Mouse (Mus musculus) MEL (cell line): Measurements from ENCODE around the gene Lonp2. TPM values are rescaled to one million over a fixed set of nuclear protein-coding genes. Genes with fewer than 3 reads are reported as not detected.
A peak's percentile ranks its signal among the peaks of the same experiment; 100 is the strongest.

ENCODE experiments used
- DNase-seq: peaks from one replicate; pipeline ENCODE4 v3.0.0; 2011; ENCODE audit warnings: low read depth, low spot score
- H3K27ac ChIP-seq: 2 replicates; pipeline ENCODE4 v1.5.1; 2012; ENCODE audit warnings: low read depth, mild to moderate bottlenecking, control low read depth, low read length, moderate library complexity; ENCODE audit not compliant: control insufficient read depth
- H3K27me3 ChIP-seq, 2 experiments: fragments of 150-350 bp in 1 of 2; sonication (generic) in 1 of 2; 2 replicates each; pipeline ENCODE4 v1.6.1; 2012; ENCODE audit warnings: low read length in 2 of 2, mild to moderate bottlenecking in 2 of 2, improper control_type of control experiment in 1 of 2, moderate library complexity in 1 of 2; ENCODE audit not compliant: insufficient read depth in 2 of 2, control insufficient read depth in 1 of 2
- H3K36me3 ChIP-seq, 2 experiments: 2 replicates each; pipeline ENCODE4 v1.6.1; 2012 to 2014; ENCODE audit warnings: low read length in 2 of 2, improper control_type of control experiment in 1 of 2, inconsistent platforms in 1 of 2, mild to moderate bottlenecking in 1 of 2; ENCODE audit not compliant: insufficient read depth in 2 of 2, control insufficient read depth in 1 of 2
- H3K4me1 ChIP-seq, 2 experiments: fragments of 150-350 bp in 1 of 2; sonication (generic) in 1 of 2; 2 replicates each; pipeline ENCODE4 v1.6.1; 2012; ENCODE audit warnings: low read length in 2 of 2, improper control_type of control experiment in 1 of 2, mild to moderate bottlenecking in 1 of 2; ENCODE audit not compliant: insufficient read depth in 2 of 2, control insufficient read depth in 1 of 2
- H3K4me3 ChIP-seq, 2 experiments: fragments of 150-350 bp in 1 of 2; sonication (generic) in 1 of 2; 2 replicates each; pipeline ENCODE4 v1.5.1; 2012; ENCODE audit warnings: low read depth in 2 of 2, low read length in 2 of 2, mild to moderate bottlenecking in 2 of 2, moderate library complexity in 2 of 2, control low read depth in 1 of 2, improper control_type of control experiment in 1 of 2; ENCODE audit not compliant: control insufficient read depth in 1 of 2, insufficient read depth in 1 of 2
- H3K79me2 ChIP-seq: 2 replicates; pipeline ENCODE4 v1.6.1; 2012; ENCODE audit warnings: mild to moderate bottlenecking, low read length, moderate library complexity; ENCODE audit not compliant: control insufficient read depth, poor library complexity, insufficient read depth
- H3K9ac ChIP-seq: 2 replicates; pipeline ENCODE4 v1.6.1; 2012; ENCODE audit warnings: low read depth, mild to moderate bottlenecking, control low read depth, low read length, moderate library complexity; ENCODE audit not compliant: control insufficient read depth, poor library complexity, severe bottlenecking
- H3K9me3 ChIP-seq: fragments of 150-350 bp; sonication (generic); replicated peaks from 2 replicates; pipeline ENCODE4 v1.6.1; 2012; ENCODE audit warnings: mild to moderate bottlenecking, low read length, improper control_type of control experiment, moderate library complexity; ENCODE audit not compliant: insufficient read depth
- CTCF ChIP-seq, 3 experiments: IDR thresholded peaks in 2 of 3; conservative IDR thresholded peaks in 1 of 3; 2 replicates each; pipeline ENCODE4 v1.5.1; 2011 to 2012; ENCODE audit warnings: low read length in 3 of 3, low read depth in 2 of 3, mild to moderate bottlenecking in 2 of 3, improper control_type of control experiment in 1 of 3, inconsistent platforms in 1 of 3, mixed read lengths in 1 of 3, moderate library complexity in 1 of 3; ENCODE audit not compliant: control insufficient read depth in 1 of 3, insufficient read depth in 1 of 3, poor library complexity in 1 of 3, severe bottlenecking in 1 of 3
- ELF1 ChIP-seq: IDR thresholded peaks from 2 replicates; pipeline ENCODE4 v1.6.1; 2014; ENCODE audit warnings: low read depth, mild to moderate bottlenecking, inconsistent platforms, low read length, improper control_type of control experiment, moderate library complexity
- ETS1 ChIP-seq: IDR thresholded peaks from 2 replicates; pipeline ENCODE4 v1.6.1; 2012; ENCODE audit warnings: low read depth, mild to moderate bottlenecking, inconsistent platforms, low read length, improper control_type of control experiment, moderate library complexity
- GABPA ChIP-seq: IDR thresholded peaks from 2 replicates; pipeline ENCODE4 v1.6.1; 2012; ENCODE audit warnings: low read depth, mild to moderate bottlenecking, inconsistent platforms, low read length, improper control_type of control experiment, moderate library complexity
- GATA1 ChIP-seq: IDR thresholded peaks from 2 replicates; pipeline ENCODE4 v1.6.1; 2011; ENCODE audit warnings: low read depth, low read length, improper control_type of control experiment
- HCFC1 ChIP-seq: IDR thresholded peaks from 2 replicates; pipeline ENCODE4 v1.6.1; 2012; ENCODE audit warnings: low read depth, mild to moderate bottlenecking, inconsistent platforms, low read length, improper control_type of control experiment, moderate library complexity
- JUND ChIP-seq: IDR thresholded peaks from 2 replicates; pipeline ENCODE4 v1.6.1; 2011; ENCODE audit warnings: low read depth, mild to moderate bottlenecking, improper control_type of control experiment, low read length
- KAT2A ChIP-seq: conservative IDR thresholded peaks from 2 replicates; pipeline ENCODE4 v1.6.1; 2012; ENCODE audit warnings: low read depth, low read length, improper control_type of control experiment, inconsistent platforms
- MAX ChIP-seq: IDR thresholded peaks from 2 replicates; pipeline ENCODE4 v1.6.1; 2011; ENCODE audit warnings: low read length, improper control_type of control experiment
- MAZ ChIP-seq: IDR thresholded peaks from 2 replicates; pipeline ENCODE4 v1.6.1; 2012; ENCODE audit warnings: low read depth, mild to moderate bottlenecking, inconsistent platforms, low read length, improper control_type of control experiment
- MEF2A ChIP-seq: IDR thresholded peaks from 2 replicates; pipeline ENCODE4 v1.6.1; 2014; ENCODE audit warnings: low read depth, mild to moderate bottlenecking, inconsistent platforms, low read length, improper control_type of control experiment; ENCODE audit not compliant: poor library complexity, insufficient replicate concordance, severe bottlenecking; ENCODE audit errors: extremely low read depth
- MXI1 ChIP-seq: IDR thresholded peaks from 2 replicates; pipeline ENCODE4 v1.6.1; 2011; ENCODE audit warnings: mild to moderate bottlenecking, low read depth, low read length, improper control_type of control experiment
- NELFE ChIP-seq: IDR thresholded peaks from 2 replicates; pipeline ENCODE4 v1.6.1; 2011; ENCODE audit warnings: low read depth, low read length, improper control_type of control experiment
- NRF1 ChIP-seq: IDR thresholded peaks from 2 replicates; pipeline ENCODE4 v1.6.1; 2014; ENCODE audit warnings: low read depth, mild to moderate bottlenecking, inconsistent platforms, low read length, improper control_type of control experiment, moderate library complexity; ENCODE audit not compliant: poor library complexity, insufficient read depth, severe bottlenecking
- POLR2AphosphoS2 ChIP-seq: IDR thresholded peaks from 2 replicates; pipeline ENCODE4 v1.6.1; 2011; ENCODE audit warnings: low read length, improper control_type of control experiment
- POLR2AphosphoS5 ChIP-seq: IDR thresholded peaks from 2 replicates; pipeline ENCODE4 v1.6.1; 2012; ENCODE audit warnings: low read depth, borderline replicate concordance, mild to moderate bottlenecking, inconsistent platforms, low read length, moderate library complexity, mixed read lengths
- RAD21 ChIP-seq: IDR thresholded peaks from 2 replicates; pipeline ENCODE4 v1.6.1; 2011; ENCODE audit warnings: mild to moderate bottlenecking, low read depth, low read length, improper control_type of control experiment
- SIN3A ChIP-seq: IDR thresholded peaks from 2 replicates; pipeline ENCODE4 v1.6.1; 2012; ENCODE audit warnings: low read length, improper control_type of control experiment, inconsistent platforms
- SMC3 ChIP-seq: IDR thresholded peaks from 2 replicates; pipeline ENCODE4 v1.6.1; 2011; ENCODE audit warnings: low read depth, low read length, improper control_type of control experiment
- TBP ChIP-seq: IDR thresholded peaks from 2 replicates; pipeline ENCODE4 v1.8.0; 2011; ENCODE audit warnings: low read depth, low read length, improper control_type of control experiment
- UBTF ChIP-seq: IDR thresholded peaks from 2 replicates; pipeline ENCODE4 v1.6.1; 2012; ENCODE audit warnings: low read depth, mild to moderate bottlenecking, inconsistent platforms, low read length, improper control_type of control experiment, moderate library complexity, borderline replicate concordance; ENCODE audit not compliant: insufficient read depth
- USF2 ChIP-seq, 2 experiments: IDR thresholded peaks; 2 replicates each; pipeline ENCODE4 v1.6.1; 2011 to 2012; ENCODE audit warnings: improper control_type of control experiment in 2 of 2, low read length in 2 of 2, borderline replicate concordance in 1 of 2, inconsistent platforms in 1 of 2, low read depth in 1 of 2, mild to moderate bottlenecking in 1 of 2; ENCODE audit not compliant: insufficient read depth in 1 of 2
- ZMIZ1 ChIP-seq: IDR thresholded peaks from 2 replicates; pipeline ENCODE4 v1.6.1; 2012; ENCODE audit warnings: low read depth, mild to moderate bottlenecking, inconsistent platforms, low read length, improper control_type of control experiment, moderate library complexity
- ZNF384 ChIP-seq: IDR thresholded peaks from 2 replicates; pipeline ENCODE4 v1.6.1; 2012; ENCODE audit warnings: low read depth, mild to moderate bottlenecking, inconsistent platforms, low read length, improper control_type of control experiment
- polyA plus RNA-seq, 2 experiments: library from polyadenylated mRNA; stranded (reverse) in 1 of 2; unstranded in 1 of 2; fragments of >175 nt in 1 of 2; fragments of >200 nt in 1 of 2; gene quantifications; 2 replicates each; pipeline versions ENCODE4 v1.2.1 to v1.2.4; 2012; ENCODE audit warnings: low replicate concordance in 2 of 2, low read depth in 1 of 2; ENCODE audit not compliant: insufficient read length in 2 of 2, insufficient read depth in 1 of 2, missing spikeins in 1 of 2
- total RNA-seq: library from RNA; depleted of rRNA; stranded (reverse); fragments of 300-350 nt; gene quantifications from 2 replicates; pipeline ENCODE4 v1.2.3, GENCODE M21; 2012

The Lonp2 gene
- total and polyA plus RNA-seq, 3 experiments, result 26.6 to 31.2 TPM; not detected in 1

DNA sequence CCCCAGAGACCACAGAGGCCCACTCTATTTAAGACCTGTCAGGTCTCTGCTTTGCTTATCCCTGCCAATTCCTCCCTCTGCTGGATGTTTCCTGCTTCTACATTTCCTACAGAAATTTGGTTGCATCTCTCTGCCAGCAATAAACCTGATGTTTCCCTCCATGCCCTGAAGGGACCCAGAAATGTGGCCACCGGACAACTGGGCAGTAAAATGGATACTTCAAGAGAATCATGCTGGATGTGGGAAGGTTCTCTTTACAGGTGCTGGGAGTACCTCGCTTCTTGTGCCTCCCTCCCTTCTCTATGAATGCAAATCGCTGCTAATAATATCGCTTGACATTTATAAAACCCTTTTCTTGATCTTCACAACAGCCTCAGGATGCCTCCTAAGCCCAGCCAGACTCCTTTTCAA is 41.9 kb upstream of the Lonp2 start:
- Histone ChIP-seq H3K27me3 (peaks cover 0 to 2% of the 10 kb centered on the region in 2 experiments; a peak in 2 of 4 replicates), H3K27ac (no peak overlapping the region), H3K9me3 (no peaks in the 10 kb centered on the region), H3K4me1 (no peaks in the 10 kb centered on the region), H3K9ac (no peak overlapping the region), H3K79me2 (no peaks in the 10 kb centered on the region), H3K4me3 (no peak overlapping the region), H3K36me3 (no peaks in the 10 kb centered on the region)
- TF ChIP-seq SMC3 (peak; percentile 36; the same call in 1 of the 2 replicates), ZMIZ1 (no peak), SIN3A (no peak), GATA1 (no peak), ZNF384 (no peak), MAX (no peak), ELF1 (no peak), MAZ (no peak), RAD21 (peak; percentile 30), TBP (no peak), NELFE (no peak), HCFC1 (no peak), JUND (no peak), CTCF (IDR thresholded peaks at IDR 0.05 in 2 of 3, conservative IDR thresholded peaks at IDR 0.05 in 1 of 3; ENCODE audit: control insufficient read depth in 1 of 3, insufficient read depth in 1 of 3, low read depth in 2 of 3, low read length in 3 of 3, poor library complexity in 1 of 3, severe bottlenecking in 1 of 3) (peak in 1 of 3 experiments; percentile 25; a peak in 1 of 6 replicates), NRF1 (no peak), MEF2A (no peak), ETS1 (no peak), POLR2AphosphoS2 (no peak), KAT2A (no peak), UBTF (no peak), MXI1 (no peak), GABPA (no peak), USF2 (IDR thresholded peaks at IDR 0.05; ENCODE audit: borderline replicate concordance in 1 of 2, insufficient read depth in 1 of 2, low read depth in 1 of 2, low read length in 2 of 2) (no peak), POLR2AphosphoS5 (no peak)
- no peak for DNase-seq
